Mouse (Mus musculus) embryonic fibroblast, embryonic 13.5 days (primary cell): ENCODE results near the gene BC049762. TPM values are rescaled to one million over a fixed set of nuclear protein-coding genes. Genes with fewer than 3 reads are reported as not detected.

ENCODE experiments used
- H3K27ac ChIP-seq: 2 replicates; pipeline ENCODE4 v1.5.1; 2012; ENCODE audit warnings: low read length, control low read depth, inconsistent platforms; ENCODE audit not compliant: insufficient read depth
- H3K4me1 ChIP-seq: 2 replicates; pipeline ENCODE4 v1.6.1; 2011; ENCODE audit warnings: low read length; ENCODE audit not compliant: control insufficient read depth, insufficient read depth
- H3K4me3 ChIP-seq: 2 replicates; pipeline ENCODE4 v1.5.1; 2011; ENCODE audit warnings: mild to moderate bottlenecking, control low read depth, low read length; ENCODE audit not compliant: insufficient read depth
- CTCF ChIP-seq: IDR thresholded peaks from 2 replicates; pipeline ENCODE4 v1.5.1; 2011; ENCODE audit warnings: mild to moderate bottlenecking, control low read depth, low read length, moderate library complexity, borderline replicate concordance; ENCODE audit not compliant: insufficient read depth
- POLR2A ChIP-seq: IDR thresholded peaks from 2 replicates; pipeline ENCODE4 v1.6.1; 2011; ENCODE audit warnings: low read depth, mild to moderate bottlenecking, control low read depth, low read length, moderate library complexity
- polyA plus RNA-seq: library from polyadenylated mRNA; stranded (reverse); fragments of >200 nt; gene quantifications from 2 replicates; pipeline ENCODE4 v1.2.4, GENCODE M21; 2011; ENCODE audit warnings: low read depth; ENCODE audit not compliant: missing spikeins, insufficient read length

BC049762 gene
- polyA plus RNA-seq, 1 experiment = not detected

GRCm38 (mm10) chr11:51289564-51290041 is 26.8 kb upstream of the BC049762 start, which contains the start of gene Col23a1:
Gene Col23a1 (plus strand): TSS chr11:51289920.
- peak; percentile 33; the same call in 1 of the 2 replicates for TF ChIP-seq CTCF
- no peak; the same call in 1 of the 2 replicates for TF ChIP-seq POLR2A
- peak within 1 kb of the TSS; percentile 61 for H3K4me3 ChIP-seq
- no peaks in the 10 kb centered on the region; the same call in 1 of the 2 replicates for H3K4me1 ChIP-seq
- no peak within 1 kb of the TSS for H3K27ac ChIP-seq

GRCm38 (mm10) chr11:51274418-51274817 is 11.6 kb upstream of the BC049762 start:
- Histone ChIP-seq H3K27ac (no peak overlapping the region), H3K4me3 (no peak overlapping the region), H3K4me1 (0 out of 2 replicates have a peak, but pooled peaks cover under 1% of the 10 kb centered on the region)
- TF ChIP-seq CTCF (no peak), POLR2A (no peak)

GRCm38 (mm10) chr11:51265326-51265725 is 2.5 kb upstream of the BC049762 start:
- H3K4me3 ChIP-seq = peak overlapping the region; percentile 45
- TF ChIP-seq CTCF (peak; percentile 13; the same call in 1 of the 2 replicates), POLR2A (no peak)
- H3K4me1 ChIP-seq = peaks cover 4% of the 10 kb centered on the region
- H3K27ac ChIP-seq = peak overlapping the region; percentile 67; the same call in 1 of the 2 replicates

GRCm38 (mm10) chr11:51264352-51264751 is 1.5 kb upstream of the BC049762 start:
- TF ChIP-seq POLR2A (no peak), CTCF (no peak)
- peak overlapping the region; percentile 54 for H3K27ac ChIP-seq
- H3K4me3 ChIP-seq = peak overlapping the region; percentile 83
- H3K4me1 ChIP-seq = peaks cover 3% of the 10 kb centered on the region

- Histone ChIP-seq H3K4me1 (peaks cover 2% of the 10 kb centered on the region), H3K27ac (peak overlapping the region; percentile 56), H3K4me3 (peak overlapping the region; percentile 83)
- TF ChIP-seq POLR2A = no peak
- TF ChIP-seq CTCF = no peak
Measured at GRCm38 (mm10) chr11:51263286-51263831, 513 bp upstream of the BC049762 start.

GRCm38 (mm10) chr11:51261680-51262219 is 1.1 kb downstream of the BC049762 start, which contains the start of gene Clk4:
Gene Clk4 (plus strand): TSS chr11:51261730.
- peak within 1 kb of the TSS; percentile 41 for H3K4me3 ChIP-seq
- no peak within 1 kb of the TSS for H3K27ac ChIP-seq
- no peak for TF ChIP-seq CTCF
- no peak for TF ChIP-seq POLR2A
- no peaks in the 10 kb centered on the region; the same call in 1 of the 2 replicates for H3K4me1 ChIP-seq

- no peak overlapping the region for H3K4me3 ChIP-seq
- H3K27ac ChIP-seq = no peak overlapping the region
- no peaks in the 10 kb centered on the region for H3K4me1 ChIP-seq
- no peak for TF ChIP-seq CTCF
- TF ChIP-seq POLR2A = no peak
Measured at GRCm38 (mm10) chr11:51257006-51257405, 5.8 kb downstream of the BC049762 start.

- no peak for TF ChIP-seq CTCF
- no peak for TF ChIP-seq POLR2A
- Histone ChIP-seq H3K4me1 (no peaks in the 10 kb centered on the region), H3K27ac (no peak overlapping the region), H3K4me3 (no peak overlapping the region)
Measured at GRCm38 (mm10) chr11:51242897-51243296, 19.9 kb downstream of the BC049762 start.

- Histone ChIP-seq H3K4me3 (no peak overlapping the region), H3K4me1 (no peaks in the 10 kb centered on the region), H3K27ac (no peak overlapping the region)
- TF ChIP-seq POLR2A (no peak), CTCF (no peak)
Measured at GRCm38 (mm10) chr11:51234626-51235025, 28.2 kb downstream of the BC049762 start.

GRCm38 (mm10) chr11:51227104-51227503 is 35.7 kb downstream of the BC049762 start:
- TF ChIP-seq POLR2A (no peak), CTCF (no peak)
- no peaks in the 10 kb centered on the region for H3K4me1 ChIP-seq
- no peak overlapping the region for H3K27ac ChIP-seq
- H3K4me3 ChIP-seq = no peak overlapping the region
